Mouse (Mus musculus) lung, adult 2 months (tissue): Measurements from ENCODE around the gene Psen2.

Experiments
- CTCF ChIP-seq: fragments of 200-500 bp; IDR thresholded peaks from 2 replicates; pipeline ENCODE4 v1.5.1; 2011; ENCODE audit warnings: mild to moderate bottlenecking, low read length, control low read depth; ENCODE audit not compliant: insufficient read depth
- POLR2A ChIP-seq: fragments of 200-500 bp; IDR thresholded peaks from 2 replicates; pipeline ENCODE4 v1.6.1; 2011; ENCODE audit warnings: low read depth, mild to moderate bottlenecking, control low read depth, low read length, borderline replicate concordance; ENCODE audit errors: extremely low read depth

- TF ChIP-seq CTCF (peak; percentile 98), POLR2A (no peak)
These were observed 5.2 kb upstream of the Psen2 start for GRCm38 (mm10) chr1:180268249-180269031.
